Mouse (Mus musculus) cerebellum, adult 2 months (tissue): ENCODE data around the gene Fam92b.

ENCODE experiments used
- CTCF ChIP-seq: fragments of 200-500 bp; IDR thresholded peaks from 2 replicates; pipeline ENCODE4 v1.5.1; 2011; ENCODE audit warnings: low read depth, mild to moderate bottlenecking, control low read depth, low read length, moderate library complexity, borderline replicate concordance; ENCODE audit not compliant: insufficient read depth
- POLR2A ChIP-seq: fragments of 200-500 bp; IDR thresholded peaks from 2 replicates; pipeline ENCODE4 v1.6.1; 2011; ENCODE audit warnings: low read length, control low read depth, borderline replicate concordance; ENCODE audit not compliant: insufficient read depth

DNA sequence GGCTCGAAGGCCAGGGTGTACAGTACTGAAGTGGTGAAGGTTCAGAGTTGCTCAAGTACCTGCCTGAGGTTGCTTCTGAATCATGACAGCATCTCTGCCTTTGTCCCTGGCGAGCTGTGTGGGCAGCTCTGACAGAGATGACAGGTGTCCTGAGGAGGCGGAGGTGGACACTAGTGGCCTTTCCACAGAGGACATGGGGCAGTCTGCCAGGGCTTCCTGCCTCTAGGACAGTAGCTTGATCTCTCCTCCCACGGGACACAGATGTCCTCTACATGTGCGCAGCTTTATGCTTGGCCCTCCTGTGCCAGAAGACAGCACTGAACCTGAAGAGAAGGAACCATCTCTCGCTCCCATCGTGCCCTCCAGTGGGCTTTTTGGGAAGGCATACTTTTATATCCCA, 44.1 kb downstream of the Fam92b start:
- TF ChIP-seq CTCF (peak; percentile 62; the same call in 1 of the 2 replicates), POLR2A (peak; percentile 46; the same call in 1 of the 2 replicates)
